Mouse (Mus musculus): ENCODE data around the gene Wfdc18.

DNA sequence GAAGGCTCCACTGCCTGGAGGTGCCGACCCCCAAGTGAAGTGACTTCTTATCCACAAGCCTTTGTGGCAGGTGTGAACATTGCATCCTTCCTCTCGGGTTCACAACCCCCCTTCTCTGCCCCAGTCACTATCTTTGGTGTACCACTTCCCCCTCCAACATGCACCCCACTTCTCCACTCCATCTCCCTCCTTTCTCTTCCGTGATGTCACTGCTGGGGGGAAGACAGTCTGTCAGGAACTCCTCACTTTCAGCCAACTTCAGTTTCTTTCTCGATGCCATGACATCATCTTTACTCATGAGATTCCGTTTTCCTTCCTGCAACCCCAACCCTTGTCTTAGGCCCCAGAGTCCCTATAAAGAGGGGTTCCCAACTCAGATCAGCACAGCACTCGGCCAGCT, 46.6 kb upstream of the Wfdc18 start, which contains the start of gene Ccl4:
- no peak for TF ChIP-seq CTCF (IDR thresholded peaks at IDR 0.05)
- TF ChIP-seq EP300 (IDR thresholded peaks at IDR 0.05) = no peak
